Mouse (Mus musculus) kidney, embryonic 16.5 days (tissue): Measurements from ENCODE around the gene Hpca. TPM values are rescaled to one million over a fixed set of nuclear protein-coding genes. Genes with fewer than 3 reads are reported as not detected.

ENCODE experiments used
- ATAC-seq: fragments of 200-750 bp; cut with Nextera tagmentation; 2 replicates; pipeline ENCODE4 v1.8.0; 2017; ENCODE audit warnings: moderate TSS enrichment; ENCODE audit not compliant: low FRiP score, low TSS enrichment
- H3K27ac ChIP-seq: fragments of 300-500 bp; sonication (generic); 2 replicates; pipeline ENCODE4 v1.5.1; 2014; ENCODE audit warnings: low read length
- H3K27me3 ChIP-seq: fragments of 300-500 bp; sonication (generic); 2 replicates; pipeline ENCODE4 v1.6.1; 2014; ENCODE audit warnings: low read length, control low read depth, mixed read lengths; ENCODE audit not compliant: insufficient read depth
- H3K36me3 ChIP-seq: fragments of 300-500 bp; sonication (generic); 2 replicates; pipeline ENCODE4 v1.6.1; 2014; ENCODE audit warnings: low read length, control low read depth, mixed read lengths; ENCODE audit not compliant: insufficient read depth
- H3K4me1 ChIP-seq: fragments of 300-500 bp; sonication (generic); 2 replicates; pipeline ENCODE4 v1.6.1; 2014; ENCODE audit warnings: low read length, control low read depth, mixed read lengths; ENCODE audit not compliant: insufficient read depth
- H3K4me2 ChIP-seq: fragments of 300-500 bp; sonication (generic); replicated peaks from 2 replicates; pipeline ENCODE4 v1.6.1; 2014; ENCODE audit warnings: low read depth, low read length
- H3K4me3 ChIP-seq: fragments of 300-500 bp; sonication (generic); 2 replicates; pipeline ENCODE4 v1.5.1; 2014; ENCODE audit warnings: mild to moderate bottlenecking, low read length
- H3K9ac ChIP-seq: fragments of 300-500 bp; sonication (generic); replicated peaks from 2 replicates; pipeline ENCODE4 v1.6.1; 2014; ENCODE audit warnings: low read length
- H3K9me3 ChIP-seq: fragments of 300-500 bp; sonication (generic); 2 replicates; pipeline ENCODE4 v1.6.1; 2016; ENCODE audit warnings: low read length, control low read depth
- WGBS: fragments of 180-500 bp; shearing (Covaris S2); extraction: QIAGEN DNeasy Blood & Tissue Kit; methylation state at CpG from one replicate; pipeline ENCODE4 v1.1.7; 2014; 5-methylcytosine and 5-hydroxymethylcytosine counted together
- polyA plus RNA-seq: library from polyadenylated mRNA; unstranded; fragments of >200 nt; fragmentation: Nextera tagmentation; extraction: Ambion mirVana; gene quantifications from 2 replicates; pipeline ENCODE4 v1.2.1, GENCODE M21; 2015

The Hpca gene
- polyA plus RNA-seq, 1 experiment from 2014 or later = 1.6 TPM

DNA sequence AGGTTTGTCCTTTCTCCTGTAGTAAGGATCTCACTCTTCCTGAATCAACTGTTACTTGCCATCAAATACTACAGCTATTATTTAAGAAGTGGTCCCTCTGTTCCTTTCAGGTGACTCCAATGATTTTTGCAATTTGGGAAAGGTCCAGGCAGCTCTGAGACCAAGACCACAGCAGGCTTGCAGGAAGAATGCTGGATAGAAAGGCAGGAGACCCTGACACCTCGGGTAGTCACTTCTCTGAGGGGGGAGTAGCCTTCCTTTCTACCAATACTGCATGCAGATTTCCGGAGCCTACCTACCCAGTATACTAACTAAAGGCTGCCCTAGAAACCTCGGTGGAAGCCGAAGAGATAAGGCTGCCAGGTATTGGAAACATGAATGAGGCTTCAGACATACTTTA, 23.6 kb upstream of the Hpca start:
- Histone ChIP-seq H3K4me3 (no peak overlapping the region), H3K4me1 (peaks cover 8% of the 10 kb centered on the region; the same call in 1 of the 2 replicates), H3K9me3 (no peaks in the 10 kb centered on the region), H3K4me2 (no peak overlapping the region), H3K36me3 (peaks cover 16% of the 10 kb centered on the region), H3K27me3 (no peaks in the 10 kb centered on the region), H3K9ac (no peak overlapping the region), H3K27ac (no peak overlapping the region)
- WGBS = 67% methylated on average over 4 of the region's 4 CpGs
- ATAC-seq = no peak

DNA sequence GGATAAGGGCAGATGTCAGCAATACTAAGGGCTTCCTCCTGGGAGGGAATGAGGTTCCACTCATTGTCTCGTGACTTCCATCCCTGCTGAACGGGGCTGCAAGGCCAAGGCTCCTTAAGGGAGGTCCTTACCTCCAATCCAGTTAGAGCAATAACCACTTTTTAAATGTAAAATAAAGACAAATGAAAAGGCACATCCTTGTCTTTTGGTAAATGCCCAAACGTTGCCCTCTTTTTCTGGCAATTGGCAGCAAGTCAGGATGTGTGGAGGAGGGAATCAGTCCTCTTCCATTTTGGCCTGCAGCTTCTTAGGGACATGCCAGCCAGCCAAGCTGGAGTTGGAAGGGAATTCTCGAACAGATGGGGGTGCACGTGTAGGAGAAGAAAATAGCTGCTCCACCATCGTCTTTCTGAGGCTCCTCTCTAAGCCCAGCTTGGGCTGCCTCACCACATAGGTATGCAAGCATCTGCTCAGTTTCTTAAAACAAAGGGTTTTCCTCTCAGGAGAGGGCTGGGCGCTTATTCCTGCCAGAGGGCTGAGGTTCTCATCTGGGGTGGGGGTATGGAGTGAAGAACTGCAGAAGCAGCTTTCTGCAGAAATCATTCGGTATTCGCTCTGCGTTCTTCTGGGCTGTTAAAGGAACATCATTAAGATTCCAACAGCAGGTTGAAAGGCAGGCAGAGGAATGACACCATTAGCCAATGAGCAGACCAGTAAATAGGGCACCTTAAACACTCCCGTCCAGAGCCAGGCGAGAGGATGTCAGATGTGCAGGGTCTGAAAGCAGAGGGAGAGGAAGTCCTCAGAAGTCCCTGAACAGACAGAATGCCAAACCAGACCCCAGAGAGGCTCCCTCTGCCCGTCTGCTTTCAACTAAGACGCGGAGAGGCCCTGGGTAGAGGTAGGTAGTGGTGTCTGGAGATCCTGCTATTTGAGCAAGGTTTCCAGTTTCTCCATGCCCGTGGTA, 22.8 kb upstream of the Hpca start:
- H3K4me3 ChIP-seq = no peak overlapping the region
- H3K9me3 ChIP-seq = no peaks in the 10 kb centered on the region
- 51% methylated on average over 16 of the region's 16 CpGs for WGBS
- H3K27ac ChIP-seq = no peak overlapping the region
- H3K9ac ChIP-seq = no peak overlapping the region
- no peaks in the 10 kb centered on the region for H3K27me3 ChIP-seq
- H3K4me2 ChIP-seq = no peak overlapping the region
- H3K36me3 ChIP-seq = peaks cover 12% of the 10 kb centered on the region
- peaks cover 15% of the 10 kb centered on the region for H3K4me1 ChIP-seq
- ATAC-seq = no peak

- no peaks in the 10 kb centered on the region for H3K27me3 ChIP-seq
- no peak overlapping the region for H3K4me2 ChIP-seq
- H3K9ac ChIP-seq = no peak overlapping the region
- peaks cover 15% of the 10 kb centered on the region for H3K4me1 ChIP-seq
- ATAC-seq = no peak
- H3K27ac ChIP-seq = no peak overlapping the region
- no peak overlapping the region for H3K4me3 ChIP-seq
- no peaks in the 10 kb centered on the region for H3K9me3 ChIP-seq
- H3K36me3 ChIP-seq = 0 out of 2 replicates have a peak, but pooled peaks cover under 1% of the 10 kb centered on the region
- WGBS = 82% methylated on average over 5 of the region's 5 CpGs
These were observed 21.7 kb upstream of the Hpca start for GRCm38 (mm10) chr4:129143509-129143908.

DNA sequence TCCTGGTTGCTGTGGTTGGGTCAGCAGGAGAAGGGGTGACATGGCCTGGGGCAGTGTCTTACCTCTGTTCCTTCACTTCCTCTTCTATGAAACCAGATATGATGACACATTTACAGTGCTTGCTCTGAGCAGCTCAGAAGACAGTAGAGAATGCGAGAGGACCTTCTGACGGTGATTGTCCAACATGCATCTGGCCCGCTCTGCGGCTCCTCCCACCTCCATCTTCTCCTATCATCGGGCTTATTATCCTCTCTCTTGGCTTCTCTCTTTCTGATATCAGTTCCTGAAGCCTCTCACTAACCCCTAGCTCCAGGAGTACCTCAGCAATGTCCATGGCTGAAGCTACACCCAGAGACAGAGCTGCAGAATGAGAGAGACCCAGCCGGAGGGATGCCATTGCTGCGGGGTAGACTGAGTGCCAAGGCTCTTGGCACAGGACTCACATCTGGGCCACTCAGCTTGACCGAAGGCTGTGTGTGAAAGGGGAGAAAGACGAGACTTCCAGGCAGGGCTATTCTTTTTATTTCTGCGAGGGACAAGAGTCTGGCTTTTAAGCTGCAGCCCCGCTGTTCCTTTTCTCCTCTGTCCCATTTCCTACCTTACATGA, 20.7 kb upstream of the Hpca start:
- ATAC-seq = no peak
- WGBS = 82% methylated on average over 11 of the region's 11 CpGs
- Histone ChIP-seq H3K9me3 (no peaks in the 10 kb centered on the region), H3K4me1 (peaks cover 8% of the 10 kb centered on the region), H3K9ac (no peak overlapping the region), H3K27ac (no peak overlapping the region), H3K4me2 (no peak overlapping the region), H3K4me3 (no peak overlapping the region), H3K36me3 (no peaks in the 10 kb centered on the region), H3K27me3 (no peaks in the 10 kb centered on the region)

DNA sequence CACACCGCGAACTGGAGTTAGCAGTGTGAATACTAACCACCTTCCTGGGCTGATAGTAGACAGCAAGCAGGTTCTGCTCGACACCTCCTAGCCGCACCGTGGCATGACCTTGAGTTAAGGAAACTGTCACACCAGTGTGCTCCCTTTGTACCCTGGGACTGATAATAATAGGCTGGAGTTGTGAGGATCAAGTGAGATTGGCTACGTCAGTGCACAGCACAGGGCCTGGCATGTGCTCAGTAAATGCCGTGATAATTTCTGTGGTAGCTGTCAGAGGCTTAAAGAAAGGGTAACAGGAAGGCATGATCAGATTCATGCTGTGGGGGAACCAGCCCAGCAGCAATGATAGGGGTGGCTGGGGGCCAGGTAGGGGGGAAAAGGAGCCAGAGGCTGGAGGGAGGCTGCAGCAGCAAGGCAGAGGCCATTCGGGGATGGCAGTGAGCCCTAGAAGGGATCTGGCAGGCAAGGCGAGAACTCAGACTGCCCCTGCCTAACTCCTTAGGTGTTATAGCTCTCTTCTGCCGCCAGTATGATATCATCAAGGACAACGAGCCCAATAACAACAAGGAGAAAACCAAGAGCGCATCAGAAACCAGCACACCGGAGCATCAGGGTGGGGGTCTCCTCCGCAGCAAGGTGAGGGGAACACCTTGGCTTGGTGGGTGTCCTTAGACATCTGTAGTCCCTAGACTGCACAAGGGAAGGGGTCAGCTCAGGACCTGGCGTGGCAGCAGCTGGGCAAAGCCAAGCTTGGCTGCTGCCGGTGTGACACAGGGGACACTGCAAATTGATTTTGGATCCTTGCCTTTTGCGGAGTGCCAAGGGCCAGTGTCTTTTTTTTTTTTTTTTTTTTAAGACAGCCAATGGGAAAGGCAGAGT, 20.0 kb upstream of the Hpca start:
- H3K9me3 ChIP-seq = no peaks in the 10 kb centered on the region
- no peak for ATAC-seq
- no peak overlapping the region for H3K9ac ChIP-seq
- no peak overlapping the region for H3K4me3 ChIP-seq
- 74% methylated on average over 17 of the region's 17 CpGs for WGBS
- no peak overlapping the region for H3K27ac ChIP-seq
- no peaks in the 10 kb centered on the region for H3K36me3 ChIP-seq
- no peak overlapping the region for H3K4me2 ChIP-seq
- H3K27me3 ChIP-seq = no peaks in the 10 kb centered on the region
- H3K4me1 ChIP-seq = peaks cover 14% of the 10 kb centered on the region

DNA sequence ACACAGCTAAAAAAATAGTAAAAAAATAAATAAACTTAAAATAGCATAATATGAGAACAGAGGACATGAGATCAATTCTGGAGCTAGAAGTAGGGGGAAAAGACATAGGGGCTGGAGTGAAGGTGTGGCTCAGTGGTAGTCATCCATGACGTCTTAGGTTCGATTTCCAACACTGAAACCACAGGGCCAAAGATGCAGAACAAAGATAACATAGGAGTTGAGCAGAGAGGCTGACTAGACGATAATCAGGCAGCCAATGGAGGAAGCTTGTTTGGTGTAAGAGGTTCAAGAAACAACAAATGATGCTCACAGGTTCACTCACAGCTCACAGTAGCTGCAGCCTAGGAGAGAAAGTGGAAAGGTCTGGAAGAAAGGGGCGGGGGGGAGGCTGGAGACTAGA, 19.0 kb upstream of the Hpca start:
- Histone ChIP-seq H3K4me1 (peaks cover 18% of the 10 kb centered on the region), H3K27me3 (peaks cover 2% of the 10 kb centered on the region; the same call in 1 of the 2 replicates), H3K27ac (no peak overlapping the region), H3K4me2 (no peak overlapping the region), H3K9ac (no peak overlapping the region), H3K4me3 (no peak overlapping the region), H3K9me3 (no peaks in the 10 kb centered on the region), H3K36me3 (no peaks in the 10 kb centered on the region)
- ATAC-seq = no peak
- WGBS = 55% methylated on average over 4 of the region's 4 CpGs

DNA sequence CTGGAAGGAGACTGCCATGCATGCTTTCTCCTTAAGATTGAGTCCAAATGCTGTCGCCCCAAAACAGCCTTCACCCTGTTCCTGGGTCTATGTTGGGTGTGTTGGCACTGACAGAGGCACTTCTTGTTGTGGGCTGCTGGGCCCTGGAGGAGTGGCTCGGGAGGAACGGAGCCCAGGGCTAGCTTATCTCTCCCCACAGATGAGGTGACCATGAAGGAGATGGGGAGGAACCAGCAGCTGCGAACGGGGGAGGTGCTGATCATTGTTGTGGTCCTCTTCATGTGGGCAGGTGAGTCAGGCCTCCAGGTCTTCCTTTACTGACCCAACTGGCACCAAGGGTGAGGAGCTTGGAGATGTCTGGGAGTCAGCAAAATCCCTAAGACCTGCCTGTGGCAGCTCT, 17.8 kb upstream of the Hpca start:
- H3K36me3 ChIP-seq = no peaks in the 10 kb centered on the region
- WGBS = 82% methylated on average over 5 of the region's 5 CpGs
- peaks cover 9% of the 10 kb centered on the region; the same call in 1 of the 2 replicates for H3K27me3 ChIP-seq
- ATAC-seq = no peak
- no peak overlapping the region for H3K9ac ChIP-seq
- H3K4me2 ChIP-seq = no peak overlapping the region
- no peaks in the 10 kb centered on the region for H3K9me3 ChIP-seq
- H3K4me1 ChIP-seq = peaks cover 25% of the 10 kb centered on the region
- H3K4me3 ChIP-seq = no peak overlapping the region
- H3K27ac ChIP-seq = no peak overlapping the region

DNA sequence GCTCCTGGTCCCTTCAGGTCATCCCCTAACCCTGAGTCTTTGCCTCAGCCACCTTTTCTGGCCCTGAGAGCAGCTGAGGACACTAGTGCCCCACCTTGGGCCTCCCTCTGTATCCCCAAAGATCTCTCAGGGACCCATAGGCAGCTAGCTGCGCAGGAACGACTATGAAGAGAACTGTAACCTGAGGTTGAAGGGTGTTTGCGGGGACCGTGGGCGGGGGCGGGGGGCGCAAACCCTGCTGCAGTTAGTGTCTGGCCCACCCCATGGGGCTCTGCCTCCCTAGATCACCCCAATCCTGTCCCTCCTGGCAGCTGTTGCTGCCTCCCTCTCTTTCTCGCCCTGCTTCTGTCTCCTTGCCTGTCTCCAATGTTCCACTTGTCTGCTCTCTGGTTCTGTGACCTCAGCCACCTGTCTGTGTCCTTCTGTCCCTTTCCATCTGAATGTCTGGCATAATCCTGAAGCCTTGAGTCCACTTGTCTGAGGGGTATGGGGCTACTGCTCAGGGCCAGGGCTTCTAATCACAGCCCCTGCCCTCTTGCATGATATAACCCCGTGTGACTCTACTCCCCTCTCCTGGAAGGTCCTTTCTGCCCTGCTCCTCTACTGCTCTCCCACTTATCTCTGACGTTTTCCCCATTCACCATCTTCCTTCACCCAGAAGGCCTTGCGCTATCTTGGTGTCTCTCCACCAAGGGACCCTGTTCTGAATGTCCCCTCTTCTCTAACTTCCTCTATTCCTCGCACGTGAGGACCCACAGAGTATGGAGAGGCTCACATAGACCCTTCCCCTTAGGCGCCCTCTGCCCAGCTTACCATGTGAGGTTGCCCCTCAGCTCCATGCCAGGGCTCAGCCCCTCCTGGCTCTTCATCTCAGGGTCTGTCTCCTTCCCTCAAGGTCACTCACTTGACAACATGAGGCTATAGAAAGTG, 15.8 kb upstream of the Hpca start:
- Histone ChIP-seq H3K36me3 (no peaks in the 10 kb centered on the region), H3K27ac (no peak overlapping the region), H3K4me1 (peaks cover 28% of the 10 kb centered on the region), H3K9ac (peak overlapping the region; percentile 76), H3K4me2 (peak overlapping the region; percentile 98), H3K4me3 (peak overlapping the region; percentile 62), H3K27me3 (peaks cover 9% of the 10 kb centered on the region; the same call in 1 of the 2 replicates), H3K9me3 (no peaks in the 10 kb centered on the region)
- WGBS = 55% methylated on average over 14 of the region's 14 CpGs
- ATAC-seq = no peak
